Mouse (Mus musculus) testis, adult 2 months (tissue): Measurements from ENCODE around the gene Hsd3b6.

ENCODE experiments used
- CTCF ChIP-seq: fragments of 200-500 bp; IDR thresholded peaks from 2 replicates; pipeline ENCODE4 v1.5.1; 2012; ENCODE audit warnings: low read depth, mild to moderate bottlenecking, inconsistent platforms, low read length, moderate library complexity; ENCODE audit not compliant: control insufficient read depth, insufficient read depth, insufficient replicate concordance
- POLR2A ChIP-seq: fragments of 200-500 bp; IDR thresholded peaks from 2 replicates; pipeline ENCODE4 v1.6.1; 2012; ENCODE audit warnings: low read depth, mild to moderate bottlenecking, inconsistent platforms, low read length, moderate library complexity; ENCODE audit not compliant: control insufficient read depth

- TF ChIP-seq CTCF (no peak), POLR2A (no peak)
Measured at GRCm38 (mm10) chr3:98756836-98757235, 57.4 kb downstream of the Hsd3b6 start.
